Mouse (Mus musculus): ENCODE results near the gene Mast4. TPM values are rescaled to one million over a fixed set of nuclear protein-coding genes. Genes with fewer than 3 reads are reported as not detected.

Gene Mast4
- total RNA-seq, 2 experiments from 2014 or later: 57.3 to 62.4 TPM

- intact Hi-C loops (cut with DNase I): no loop called here
- no peak for DNase-seq (ENCODE audit: extremely low spot score in 1 of 2, low spot score in 2 of 2)
- no peak overlapping the region for H3K27ac ChIP-seq
- no peak overlapping the region for H3K4me3 ChIP-seq
- TF ChIP-seq CTCF (IDR thresholded peaks at IDR 0.05): no peak
Measured at GRCm38 (mm10) chr13:103260414-103260813, 73.9 kb downstream of the Mast4 start.

DNA sequence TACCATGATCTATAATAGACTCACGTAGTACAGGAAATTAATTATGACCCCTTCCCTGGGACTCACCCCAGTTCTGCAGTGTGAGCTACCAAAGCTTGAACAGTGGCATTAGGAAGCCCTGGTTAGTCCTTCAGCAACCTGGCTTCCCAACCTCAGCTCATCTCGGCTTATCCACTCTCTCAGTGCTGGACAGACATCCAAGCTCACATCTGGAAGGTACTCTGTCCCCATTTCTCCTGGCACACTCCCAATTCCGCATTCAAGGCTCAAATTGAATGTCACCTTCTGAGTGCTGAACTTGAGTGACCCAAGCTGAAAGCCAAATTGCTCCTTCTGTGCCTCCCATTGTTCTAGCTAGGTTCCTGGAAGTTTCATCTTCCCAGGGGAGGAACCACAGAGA is 76.2 kb downstream of the Mast4 start:
- H3K27ac ChIP-seq: no peak overlapping the region
- no peak for DNase-seq (ENCODE audit: extremely low spot score in 1 of 2, low spot score in 2 of 2)
- intact Hi-C loops (cut with DNase I): no loop called here
- TF ChIP-seq CTCF (IDR thresholded peaks at IDR 0.05): no peak
- no peak overlapping the region for H3K4me3 ChIP-seq

DNA sequence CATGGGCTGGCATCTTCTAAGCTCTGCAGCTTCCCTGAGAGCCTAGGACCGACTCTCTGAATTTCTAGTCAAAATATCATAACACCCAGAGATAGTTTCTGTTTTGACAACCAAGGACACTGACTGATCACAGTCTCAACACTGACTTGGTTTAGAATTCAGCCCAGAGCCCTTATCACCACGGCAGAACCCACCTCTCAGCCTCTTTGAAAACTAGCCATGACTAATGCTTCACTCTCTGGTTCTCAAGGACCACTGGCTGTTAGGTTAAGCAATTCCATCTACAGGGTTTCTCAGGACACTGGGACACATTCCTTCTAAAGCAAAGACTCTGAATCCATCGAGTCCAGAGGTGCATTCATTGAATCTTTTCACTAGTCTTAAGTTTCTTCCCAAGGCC is 79.4 kb downstream of the Mast4 start:
- no peak overlapping the region for H3K27ac ChIP-seq
- no peak overlapping the region for H3K4me3 ChIP-seq
- no peak for DNase-seq (ENCODE audit: extremely low spot score in 1 of 2, low spot score in 2 of 2)

GRCm38 (mm10) chr13:103253077-103253476 is 81.2 kb downstream of the Mast4 start:
- intact Hi-C loops (cut with DNase I): no loop called here
- DNase-seq (ENCODE audit: extremely low spot score in 1 of 2, low spot score in 2 of 2): no peak
- no peak overlapping the region for H3K4me3 ChIP-seq
- TF ChIP-seq CTCF (IDR thresholded peaks at IDR 0.05): no peak
- no peak overlapping the region for H3K27ac ChIP-seq

More for the DNA sequence above, 79.4 kb downstream of the Mast4 start:
- TF ChIP-seq CTCF (IDR thresholded peaks at IDR 0.05): no peak
- intact Hi-C loops (cut with DNase I): no loop called here

- intact Hi-C loops (cut with DNase I): no loop called here
- no peak for DNase-seq (ENCODE audit: extremely low spot score in 1 of 2, low spot score in 2 of 2)
- TF ChIP-seq CTCF (IDR thresholded peaks at IDR 0.05): no peak
- Histone ChIP-seq H3K4me3 (no peak overlapping the region), H3K27ac (no peak overlapping the region)
Measured at GRCm38 (mm10) chr13:103248102-103249054, 85.9 kb downstream of the Mast4 start.

- intact Hi-C loops (cut with DNase I): no loop called here
- no peak overlapping the region for H3K4me3 ChIP-seq
- TF ChIP-seq CTCF (IDR thresholded peaks at IDR 0.05): no peak
- H3K27ac ChIP-seq: no peak overlapping the region
- DNase-seq (ENCODE audit: extremely low spot score in 1 of 2, low spot score in 2 of 2): no peak
Measured at GRCm38 (mm10) chr13:103246973-103247718, 87.2 kb downstream of the Mast4 start.

GRCm38 (mm10) chr13:103245431-103245830 is 88.9 kb downstream of the Mast4 start:
- Histone ChIP-seq H3K27ac (no peak overlapping the region), H3K4me3 (no peak overlapping the region)
- intact Hi-C loops (cut with DNase I): no loop called here
- no peak for TF ChIP-seq CTCF (IDR thresholded peaks at IDR 0.05)
- no peak for DNase-seq (ENCODE audit: extremely low spot score in 1 of 2, low spot score in 2 of 2)

DNA sequence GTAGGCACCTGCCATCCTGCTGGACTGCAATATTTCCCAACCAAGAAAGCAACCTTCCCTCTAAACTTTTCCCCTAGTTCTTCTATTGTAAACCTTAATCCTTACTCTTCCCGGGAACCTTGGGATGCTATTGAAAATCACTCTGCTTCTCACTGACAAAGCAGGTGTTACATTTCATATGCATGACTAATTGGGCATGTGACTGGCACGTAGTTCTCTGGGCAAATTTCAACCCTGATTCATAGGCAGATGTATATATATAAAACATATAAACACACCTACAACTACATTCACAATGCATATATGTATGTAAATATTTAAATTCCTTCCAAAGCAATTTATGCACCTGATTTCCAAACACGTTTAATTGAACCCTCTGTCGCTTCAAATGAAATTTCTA is 90.2 kb downstream of the Mast4 start:
- H3K4me3 ChIP-seq: no peak overlapping the region
- DNase-seq (ENCODE audit: extremely low spot score in 1 of 2, low spot score in 2 of 2): no peak
- intact Hi-C loops (cut with DNase I): no loop called here
- no peak for TF ChIP-seq CTCF (IDR thresholded peaks at IDR 0.05)
- H3K27ac ChIP-seq: no peak overlapping the region

DNA sequence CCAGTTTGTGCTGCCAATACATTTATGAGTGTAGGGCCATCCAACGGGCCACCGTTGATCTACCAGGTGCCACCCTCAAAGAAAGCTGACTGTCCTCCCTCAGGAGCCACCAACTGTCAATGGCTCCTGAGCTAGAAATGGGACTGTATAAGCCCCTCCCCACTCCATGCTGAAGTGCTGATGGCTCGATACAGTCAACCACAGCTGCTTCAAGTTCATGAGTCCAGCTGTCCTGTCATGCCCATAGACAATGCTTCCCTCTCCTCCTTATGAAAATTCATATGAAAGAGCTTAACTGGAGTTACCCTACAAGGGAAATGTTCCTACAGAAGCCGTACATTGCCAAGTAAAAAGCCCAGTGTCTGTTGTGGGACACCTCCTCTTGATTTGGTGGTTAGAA is 93.2 kb downstream of the Mast4 start:
- TF ChIP-seq CTCF (IDR thresholded peaks at IDR 0.05): no peak
- DNase-seq (ENCODE audit: extremely low spot score in 1 of 2, low spot score in 2 of 2): no peak
- H3K4me3 ChIP-seq: no peak overlapping the region

DNA sequence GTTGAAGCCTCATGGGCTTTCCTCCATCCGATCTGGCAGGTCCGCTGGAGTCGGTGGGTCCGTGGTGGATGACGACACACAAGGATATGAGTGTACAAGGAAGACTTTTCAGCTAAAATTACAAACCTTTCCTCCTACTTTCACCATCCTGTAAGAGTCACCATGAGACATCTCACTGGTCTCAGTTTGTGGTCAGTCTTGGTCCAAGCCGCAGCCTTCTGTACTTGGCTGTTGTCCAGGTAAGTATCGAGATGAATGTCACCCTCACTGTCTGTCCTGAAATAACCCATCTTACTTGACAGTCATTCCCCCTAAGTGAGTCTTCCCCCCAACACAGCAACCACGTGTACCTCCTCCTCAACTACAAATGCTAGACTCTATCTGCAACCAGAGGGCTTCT is 94.6 kb downstream of the Mast4 start:
- intact Hi-C loops (cut with DNase I): no loop called here
- no peak for DNase-seq (ENCODE audit: extremely low spot score in 1 of 2, low spot score in 2 of 2)
- no peak overlapping the region for H3K4me3 ChIP-seq
- H3K27ac ChIP-seq: no peak overlapping the region
- no peak for TF ChIP-seq CTCF (IDR thresholded peaks at IDR 0.05)

More for the DNA sequence above, 93.2 kb downstream of the Mast4 start:
- H3K27ac ChIP-seq: no peak overlapping the region
- intact Hi-C loops (cut with DNase I): no loop called here

GRCm38 (mm10) chr13:103238034-103238705 is 96.1 kb downstream of the Mast4 start:
- intact Hi-C loops (cut with DNase I): no loop called here
- Histone ChIP-seq H3K4me3 (no peak overlapping the region), H3K27ac (no peak overlapping the region)
- DNase-seq (ENCODE audit: extremely low spot score in 1 of 2, low spot score in 2 of 2): no peak
- no peak for TF ChIP-seq CTCF (IDR thresholded peaks at IDR 0.05)

- no peak for DNase-seq (ENCODE audit: extremely low spot score in 1 of 2, low spot score in 2 of 2)
- intact Hi-C loops (cut with DNase I): no loop called here
- Histone ChIP-seq H3K4me3 (no peak overlapping the region), H3K27ac (no peak overlapping the region)
- no peak for TF ChIP-seq CTCF (IDR thresholded peaks at IDR 0.05)
Measured at GRCm38 (mm10) chr13:103232171-103232570, 102.1 kb downstream of the Mast4 start.
